Mouse (Mus musculus) heart, embryonic 10.5 days (tissue): ENCODE measurements around the gene Epn3. TPM values are rescaled to one million over a fixed set of nuclear protein-coding genes. Genes with fewer than 3 reads are reported as not detected.

ENCODE experiments used
- polyA plus RNA-seq: library from polyadenylated mRNA; unstranded; fragments of >200 nt; fragmentation: Nextera tagmentation; extraction: Ambion mirVana; gene quantifications from 2 replicates; pipeline ENCODE4 v1.2.1, GENCODE M21; 2016

Epn3 gene
- polyA plus RNA-seq, 1 experiment from 2014 or later: 7.7 TPM

Other genes starting within 250 kb of the Epn3 start
- 0.18 TPM in 1 of 2 replicates, not detected in the other for gene Gm21885, start 218.1 kb downstream of the Epn3 start, polyA plus RNA-seq
- 66.3 and 93.4 TPM in 2 replicates for gene Luc7l3, start 178.0 kb downstream of the Epn3 start, polyA plus RNA-seq
- gene Ankrd40, start 172.0 kb downstream of the Epn3 start, polyA plus RNA-seq: 16.3 and 20.3 TPM in 2 replicates
- 0.48 and 0.88 TPM in 2 replicates for gene Abcc3, start 107.0 kb downstream of the Epn3 start, polyA plus RNA-seq
- 1.5 and 2.4 TPM in 2 replicates for gene Cacna1g, start 25.8 kb downstream of the Epn3 start, polyA plus RNA-seq
- not detected in 2 replicates for gene Spata20, start 13.8 kb downstream of the Epn3 start, polyA plus RNA-seq
- gene Mycbpap, start 21.8 kb upstream of the Epn3 start, polyA plus RNA-seq: 9.3 and 12.5 TPM in 2 replicates
- gene Rsad1, start 49.3 kb upstream of the Epn3 start, polyA plus RNA-seq: 3.2 and 6.9 TPM in 2 replicates
- gene Chad, start 65.1 kb upstream of the Epn3 start, polyA plus RNA-seq: 0.11 and 0.28 TPM in 2 replicates
- 2.8 and 4.1 TPM in 2 replicates for gene Acsf2, start 101.9 kb upstream of the Epn3 start, polyA plus RNA-seq
- gene Lrrc59, start 129.8 kb upstream of the Epn3 start, polyA plus RNA-seq: 229 and 251 TPM in 2 replicates
- gene Mrpl27, start 153.8 kb upstream of the Epn3 start, polyA plus RNA-seq: 139 and 141 TPM in 2 replicates
- gene Eme1, start 154.0 kb upstream of the Epn3 start, polyA plus RNA-seq: 24.7 and 33.4 TPM in 2 replicates
- 16.7 and 17.4 TPM in 2 replicates for gene Xylt2, start 177.5 kb upstream of the Epn3 start, polyA plus RNA-seq
- not detected in 2 replicates for gene Gm11541, start 204.5 kb upstream of the Epn3 start, polyA plus RNA-seq
- gene Cdc34b, start 241.8 kb upstream of the Epn3 start, polyA plus RNA-seq: 0.16 TPM in 1 of 2 replicates, not detected in the other